Mouse (Mus musculus) heart, embryonic 14.5 days (tissue): ENCODE measurements around the gene Mdga1. TPM values are rescaled to one million over a fixed set of nuclear protein-coding genes. Genes with fewer than 3 reads are reported as not detected.

ENCODE experiments used
- ATAC-seq: fragments of 200-750 bp; cut with Nextera tagmentation; 2 replicates; pipeline ENCODE4 v1.8.0; 2017; ENCODE audit warnings: low read depth, moderate TSS enrichment; ENCODE audit not compliant: insufficient number of reproducible peaks, insufficient read depth, low FRiP score
- H3K27ac ChIP-seq, 2 experiments: fragments of 200-500 bp in 1 of 2; fragments of 300-500 bp in 1 of 2; sonication (generic) in 1 of 2; replicated peaks in 1 of 2; 2 replicates each; pipeline ENCODE4 v1.5.1; 2012 to 2014; ENCODE audit warnings: low read depth in 2 of 2, low read length in 2 of 2, control low read depth in 1 of 2, mild to moderate bottlenecking in 1 of 2, mixed read lengths in 1 of 2; ENCODE audit not compliant: control insufficient read depth in 1 of 2, insufficient read depth in 1 of 2
- H3K27me3 ChIP-seq: fragments of 300-500 bp; sonication (generic); 2 replicates; pipeline ENCODE4 v1.6.1; 2014; ENCODE audit warnings: mild to moderate bottlenecking, low read length, control low read depth; ENCODE audit not compliant: control insufficient read depth, insufficient read depth
- H3K36me3 ChIP-seq: fragments of 300-500 bp; sonication (generic); 2 replicates; pipeline ENCODE4 v1.6.1; 2014; ENCODE audit warnings: mild to moderate bottlenecking, control low read depth, low read length, mixed read lengths; ENCODE audit not compliant: control insufficient read depth, insufficient read depth
- H3K4me1 ChIP-seq, 2 experiments: fragments of 200-500 bp in 1 of 2; fragments of 300-500 bp in 1 of 2; sonication (generic) in 1 of 2; 2 replicates each; pipeline ENCODE4 v1.6.1; 2012 to 2014; ENCODE audit warnings: low read length in 2 of 2, control low read depth in 1 of 2, mixed read lengths in 1 of 2; ENCODE audit not compliant: control insufficient read depth in 2 of 2, insufficient read depth in 2 of 2
- H3K4me2 ChIP-seq: fragments of 300-500 bp; sonication (generic); 2 replicates; pipeline ENCODE4 v1.6.1; 2014; ENCODE audit warnings: mild to moderate bottlenecking, low read length
- H3K4me3 ChIP-seq, 2 experiments: fragments of 200-500 bp in 1 of 2; fragments of 300-500 bp in 1 of 2; sonication (generic) in 1 of 2; 2 replicates each; pipeline ENCODE4 v1.5.1; 2012 to 2014; ENCODE audit warnings: low read length in 2 of 2, mild to moderate bottlenecking in 2 of 2, control low read depth in 1 of 2, low read depth in 1 of 2, moderate library complexity in 1 of 2; ENCODE audit not compliant: control insufficient read depth in 1 of 2, insufficient read depth in 1 of 2
- H3K9ac ChIP-seq: fragments of 300-500 bp; sonication (generic); 2 replicates; pipeline ENCODE4 v1.6.1; 2014; ENCODE audit warnings: mild to moderate bottlenecking, low read length
- H3K9me3 ChIP-seq: fragments of 300-500 bp; sonication (generic); 2 replicates; pipeline ENCODE4 v1.6.1; 2016; ENCODE audit warnings: low read length, control low read depth; ENCODE audit not compliant: control insufficient read depth
- WGBS: fragments of 180-500 bp; shearing (Covaris S2); extraction: QIAGEN DNeasy Blood & Tissue Kit; methylation state at CpG from one replicate; pipeline ENCODE4 v1.1.7; 2014; 5-methylcytosine and 5-hydroxymethylcytosine counted together
- polyA plus RNA-seq: library from polyadenylated mRNA; unstranded; fragments of >200 nt; fragmentation: Nextera tagmentation; extraction: Ambion mirVana; gene quantifications from 2 replicates; pipeline ENCODE4 v1.2.1, GENCODE M21; 2014

The Mdga1 gene
- polyA plus RNA-seq, 1 experiment from 2014 or later = 6.3 TPM

GRCm38 (mm10) chr17:29993488-29993887, 23.6 kb upstream of the Mdga1 start:
- Histone ChIP-seq H3K27ac (no peak overlapping the region), H3K9me3 (no peaks in the 10 kb centered on the region), H3K4me1 (no peaks in the 10 kb centered on the region), H3K36me3 (no peaks in the 10 kb centered on the region), H3K4me2 (no peak overlapping the region), H3K27me3 (no peaks in the 10 kb centered on the region), H3K4me3 (no peak overlapping the region), H3K9ac (no peak overlapping the region)
- WGBS = 74% methylated on average over 8 of the region's 8 CpGs
- no peak for ATAC-seq

- 83% methylated on average over 2 of the region's 2 CpGs for WGBS
Measured at GRCm38 (mm10) chr17:29990845-29991244, 21.0 kb upstream of the Mdga1 start.

GRCm38 (mm10) chr17:29990136-29990535, 20.2 kb upstream of the Mdga1 start:
- no peak for ATAC-seq
- Histone ChIP-seq H3K27me3 (no peaks in the 10 kb centered on the region), H3K9me3 (no peaks in the 10 kb centered on the region), H3K9ac (no peak overlapping the region), H3K4me3 (no peak overlapping the region), H3K27ac (no peak overlapping the region), H3K4me2 (no peak overlapping the region), H3K4me1 (0 out of 4 replicates have a peak, but pooled peaks cover 0 to 4% of the 10 kb centered on the region in 2 experiments), H3K36me3 (no peaks in the 10 kb centered on the region)
- 97% methylated on average over 3 of the region's 3 CpGs for WGBS

More at GRCm38 (mm10) chr17:29990845-29991244, 21.0 kb upstream of the Mdga1 start:
- H3K9me3 ChIP-seq = no peaks in the 10 kb centered on the region
- H3K27me3 ChIP-seq = no peaks in the 10 kb centered on the region
- no peak overlapping the region for H3K4me3 ChIP-seq
- ATAC-seq = no peak
- H3K4me2 ChIP-seq = no peak overlapping the region
- H3K9ac ChIP-seq = no peak overlapping the region
- H3K4me1 ChIP-seq = no peaks in the 10 kb centered on the region
- H3K36me3 ChIP-seq = no peaks in the 10 kb centered on the region
- H3K27ac ChIP-seq = no peak overlapping the region

DNA sequence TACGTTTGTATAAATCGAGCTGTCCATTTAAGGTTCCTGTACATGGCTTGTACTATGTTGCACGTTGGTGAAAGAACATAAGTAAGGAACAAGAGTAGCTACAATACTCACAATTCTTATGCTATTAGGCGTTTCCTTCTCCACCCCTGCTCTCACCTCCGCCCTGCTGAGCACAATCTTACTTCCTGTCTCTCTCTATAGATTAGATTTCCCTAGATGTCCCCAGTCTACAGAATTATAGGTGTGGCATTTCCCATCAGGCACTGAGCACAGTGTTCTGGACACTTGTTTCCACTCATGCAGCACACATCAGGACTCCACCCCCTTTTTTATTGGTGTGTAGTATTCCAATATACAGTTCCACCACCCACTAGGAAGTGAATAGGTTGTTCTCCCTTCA, 19.8 kb upstream of the Mdga1 start:
- no peak for ATAC-seq
- no peak overlapping the region for H3K27ac ChIP-seq
- H3K4me3 ChIP-seq = no peak overlapping the region
- no peak overlapping the region for H3K4me2 ChIP-seq
- no peak overlapping the region for H3K9ac ChIP-seq
- WGBS = 86% methylated on average over 5 of the region's 5 CpGs
- H3K36me3 ChIP-seq = no peaks in the 10 kb centered on the region
- H3K9me3 ChIP-seq = no peaks in the 10 kb centered on the region
- 0 out of 4 replicates have a peak, but pooled peaks cover 0 to 4% of the 10 kb centered on the region in 2 experiments for H3K4me1 ChIP-seq
- no peaks in the 10 kb centered on the region for H3K27me3 ChIP-seq

DNA sequence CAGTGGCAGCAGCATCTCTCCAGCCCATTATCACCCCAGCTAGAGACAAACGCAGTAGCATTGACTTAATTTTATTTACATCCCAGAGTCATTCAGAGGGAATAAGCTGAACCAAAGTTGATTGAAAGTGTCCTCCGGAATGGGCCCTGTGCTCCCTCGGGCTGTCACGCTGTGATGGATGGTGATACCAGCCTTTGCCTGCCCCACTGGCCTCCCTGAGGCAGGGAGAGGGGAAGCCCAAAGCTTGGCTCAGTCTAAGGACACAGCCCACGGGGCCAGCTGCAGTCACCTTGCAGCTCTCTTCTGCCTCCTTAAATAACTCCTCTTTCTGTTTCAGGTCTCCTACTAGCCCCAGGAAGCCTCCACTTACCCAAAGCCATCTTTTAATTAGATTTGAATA, 18.3 kb upstream of the Mdga1 start:
- no peak overlapping the region for H3K4me3 ChIP-seq
- H3K36me3 ChIP-seq = no peaks in the 10 kb centered on the region
- H3K4me1 ChIP-seq = 0 out of 4 replicates have a peak, but pooled peaks cover 0 to 4% of the 10 kb centered on the region in 2 experiments
- H3K9me3 ChIP-seq = no peaks in the 10 kb centered on the region
- no peak overlapping the region for H3K4me2 ChIP-seq
- no peak overlapping the region for H3K27ac ChIP-seq
- no peak for ATAC-seq
- 27% methylated on average over 5 of the region's 5 CpGs for WGBS
- H3K27me3 ChIP-seq = no peaks in the 10 kb centered on the region
- no peak overlapping the region for H3K9ac ChIP-seq

DNA sequence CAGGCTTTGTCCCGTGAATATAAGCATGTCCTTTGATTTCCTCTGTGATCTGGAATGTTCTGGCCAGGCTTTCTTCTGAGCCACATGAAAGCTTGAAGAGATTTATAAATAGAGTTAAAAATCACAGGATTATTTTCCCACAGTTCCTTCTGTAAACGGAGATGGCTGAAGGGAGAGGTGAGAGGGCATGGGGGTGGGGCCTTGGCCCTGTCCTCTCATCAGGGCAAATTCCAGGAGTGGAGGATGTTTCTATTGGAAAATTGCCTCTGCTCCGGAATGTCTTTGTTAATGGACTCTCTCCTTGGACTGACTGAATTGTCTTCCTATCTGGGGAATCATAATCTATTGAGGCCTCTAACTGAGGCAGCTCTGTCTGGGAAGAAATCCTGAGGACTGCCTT, 15.6 kb upstream of the Mdga1 start:
- H3K9me3 ChIP-seq = no peaks in the 10 kb centered on the region
- no peak overlapping the region; the same call in 1 of the 2 replicates for H3K9ac ChIP-seq
- no peaks in the 10 kb centered on the region for H3K36me3 ChIP-seq
- 13% methylated on average over 3 of the region's 3 CpGs for WGBS
- no peak overlapping the region for H3K4me2 ChIP-seq
- 0 out of 2 replicates have a peak, but pooled peaks have one; percentile 55 for ATAC-seq
- no peaks in the 10 kb centered on the region for H3K27me3 ChIP-seq
- 0 out of 4 replicates have a peak overlapping the region, but pooled peaks of 1 of the 2 experiments have one; percentile 24 for H3K27ac ChIP-seq
- H3K4me3 ChIP-seq = no peak overlapping the region
- 0 out of 4 replicates have a peak, but pooled peaks cover 0 to 4% of the 10 kb centered on the region in 2 experiments for H3K4me1 ChIP-seq

DNA sequence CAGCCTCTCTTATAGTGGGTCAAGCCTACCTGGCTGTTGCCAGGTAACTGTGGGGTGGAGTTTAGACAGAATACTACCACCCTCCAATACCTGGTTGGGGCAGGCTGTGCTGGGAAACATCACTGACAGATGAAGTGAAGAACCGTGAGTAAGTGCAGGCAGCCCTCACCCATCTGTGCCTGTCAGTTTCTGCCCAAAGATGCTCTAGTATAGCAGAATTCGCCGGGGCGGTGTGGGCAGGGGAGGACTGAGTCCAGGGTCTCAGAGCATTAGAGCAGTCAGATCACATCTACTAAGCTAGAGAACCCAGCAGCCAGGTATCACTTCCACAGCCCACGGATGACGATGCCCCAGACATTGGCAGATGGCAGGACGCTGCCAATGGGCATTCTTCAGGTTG, 15.0 kb upstream of the Mdga1 start:
- Histone ChIP-seq H3K4me2 (no peak overlapping the region), H3K27me3 (no peaks in the 10 kb centered on the region), H3K4me3 (no peak overlapping the region), H3K4me1 (0 out of 4 replicates have a peak, but pooled peaks cover 0 to 4% of the 10 kb centered on the region in 2 experiments), H3K9ac (no peak overlapping the region), H3K36me3 (no peaks in the 10 kb centered on the region), H3K27ac (0 out of 4 replicates have a peak overlapping the region, but pooled peaks of 1 of the 2 experiments have one; percentile 24), H3K9me3 (no peaks in the 10 kb centered on the region)
- no peak for ATAC-seq
- WGBS = 77% methylated on average over 7 of the region's 7 CpGs

- no peaks in the 10 kb centered on the region for H3K27me3 ChIP-seq
- no peak overlapping the region for H3K4me3 ChIP-seq
- no peaks in the 10 kb centered on the region for H3K36me3 ChIP-seq
- ATAC-seq = no peak
- H3K4me1 ChIP-seq = peaks cover 3 to 14% of the 10 kb centered on the region in 2 experiments
- no peak overlapping the region for H3K27ac ChIP-seq
- H3K9ac ChIP-seq = no peak overlapping the region
- H3K4me2 ChIP-seq = no peak overlapping the region
- H3K9me3 ChIP-seq = no peaks in the 10 kb centered on the region
- 69% methylated on average over 5 of the region's 5 CpGs for WGBS
Measured at GRCm38 (mm10) chr17:29983190-29983589, 13.3 kb upstream of the Mdga1 start.
